Mouse (Mus musculus) B cell, adult 67 days (primary cell): Measurements from ENCODE around the gene Dlgap5. TPM values are rescaled to one million over a fixed set of nuclear protein-coding genes. Genes with fewer than 3 reads are reported as not detected.

ENCODE experiments used
- total RNA-seq, 2 experiments: library from RNA; stranded (reverse); gene quantifications; 4 replicates each; pipeline ENCODE4 v1.2.4; 2023

The Dlgap5 gene
- 1 to 10 TPM; 6.7 to 8.0 TPM for total RNA-seq

GRCm38 (mm10) chr14:47417775-47418665 is at the start of gene Dlgap5:
Gene Dlgap5 (minus strand): TSS chr14:47418407.

GRCm38 (mm10) chr14:47450121-47450520 is 31.9 kb upstream of the Dlgap5 start, which contains the start of gene Fbxo34:
Gene Fbxo34 (plus strand): TSS chr14:47450421.

GRCm38 (mm10) chr14:47367461-47367860 is 50.7 kb downstream of the Dlgap5 start, which contains the start of gene Lgals3:
Gene Lgals3 (plus strand): TSS chr14:47367751.

Other genes with a start within 250 kb of the Dlgap5 start
- 10 to 100 TPM; 41.6 to 53.3 TPM for gene Gch1, start 229.0 kb downstream of the Dlgap5 start, total RNA-seq
- 10 to 100 TPM; 29.9 to 33.2 TPM for gene Wdhd1, start 141.6 kb downstream of the Dlgap5 start, total RNA-seq
- 10 to 100 TPM; 30.7 to 34.4 TPM for gene Socs4, start 141.5 kb downstream of the Dlgap5 start, total RNA-seq
- gene Mapk1ip1l, start 120.1 kb downstream of the Dlgap5 start, total RNA-seq: 100 to 1,000 TPM; 152 to 176 TPM
- gene Lgals3, start 50.7 kb downstream of the Dlgap5 start, total RNA-seq: 1 to 10 TPM; 3.9 to 4.3 TPM
- 10 to 100 TPM; 20.1 to 20.7 TPM for gene Fbxo34, start 32.0 kb upstream of the Dlgap5 start, total RNA-seq
- 10 to 100 TPM; 23.0 to 24.5 TPM for gene Atg14, start 152.2 kb upstream of the Dlgap5 start, total RNA-seq
- 100 to 1,000 TPM; 136 to 141 TPM for gene Ktn1, start 230.0 kb upstream of the Dlgap5 start, total RNA-seq